8 mouse cellular contexts compared by ENCODE assay signal in the genomic region with DNA sequence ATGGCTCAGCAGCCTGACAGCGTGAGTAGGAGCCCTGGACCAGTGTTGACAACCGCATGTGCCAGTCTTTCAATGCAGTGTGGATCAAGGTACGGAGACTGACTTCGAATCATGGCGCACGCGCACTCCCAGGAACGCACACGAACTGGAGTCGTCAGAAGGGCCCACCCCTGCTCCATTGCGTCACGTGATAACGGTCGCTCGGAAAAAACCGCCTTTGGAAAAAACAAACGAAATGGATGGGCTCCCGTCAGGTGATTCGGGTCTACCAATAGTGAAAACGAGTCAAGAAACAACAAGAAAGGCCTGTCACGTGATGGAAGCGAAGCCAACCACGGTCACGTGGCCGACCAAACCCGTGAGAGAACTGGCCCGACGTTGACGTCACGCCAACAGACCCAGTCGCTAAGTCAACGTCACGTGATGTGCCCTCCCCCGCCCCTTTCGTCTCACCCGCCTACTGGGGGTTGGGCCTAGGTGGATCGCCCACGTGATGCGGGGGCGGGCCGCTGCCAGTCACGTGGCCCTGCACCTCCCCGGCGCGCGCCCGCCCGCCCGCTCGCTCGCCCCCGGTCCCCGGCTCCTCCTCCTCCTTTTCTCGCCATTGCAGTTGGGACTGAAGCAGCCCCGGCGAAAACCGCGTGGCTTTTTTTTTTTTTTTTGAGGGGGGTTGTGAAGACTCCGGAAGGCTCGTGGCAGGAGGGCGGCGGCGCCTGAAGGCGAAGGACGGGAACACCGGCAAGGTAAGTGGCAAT. TPM values are rescaled to one million over a fixed set of nuclear protein-coding genes. Genes with fewer than 3 reads are reported as not detected.
DNase-seq lines count a peak whose midpoint lies in the region; ATAC-seq and TF ChIP-seq lines count a peak whose summit lies in the region.

A gene (plus strand): TSS at position 515 of the 755 bp plus-strand sequence.

- peaks cover 6% of the 10 kb centered on the region; the same call in 1 of the 2 replicates for H3K36me3 ChIP-seq in kidney, embryonic 14.5 days (ENCODE audit: control insufficient read depth, insufficient read depth, low read length)
- peaks cover 10% of the 10 kb centered on the region for H3K36me3 ChIP-seq in limb, embryonic 15.5 days

- WGBS in kidney, embryonic 14.5 days, result under 1% methylated on average over 60 of the region's 66 CpGs
- under 1% methylated on average over 63 of the region's 66 CpGs for WGBS in limb, embryonic 15.5 days

- peak within 1 kb of the TSS; percentile 83 for H3K4me3 ChIP-seq in bone marrow macrophage, adult 2 months (ENCODE audit: insufficient read depth, low read length)
- H3K4me3 ChIP-seq in embryonic fibroblast, embryonic 13.5 days (ENCODE audit: insufficient read depth, low read length), result peak within 1 kb of the TSS; percentile 83
- peak within 1 kb of the TSS; percentile 97 for H3K4me3 ChIP-seq in kidney, embryonic 14.5 days (ENCODE audit: low read length)
- H3K4me3 ChIP-seq in limb, embryonic 15.5 days, result peak within 1 kb of the TSS; percentile 82

- H3K27me3 ChIP-seq in kidney, embryonic 14.5 days (ENCODE audit: control insufficient read depth, insufficient read depth, low read length), result no peaks in the 10 kb centered on the region; the same call in 1 of the 2 replicates
- H3K27me3 ChIP-seq in limb, embryonic 15.5 days, result no peaks in the 10 kb centered on the region

- peak within 1 kb of the TSS; percentile 93 for H3K9ac ChIP-seq in kidney, embryonic 14.5 days (ENCODE audit: low read depth, low read length)
- peak within 1 kb of the TSS; percentile 78 for H3K9ac ChIP-seq in limb, embryonic 15.5 days

- H3K27ac ChIP-seq in bone marrow macrophage, adult 2 months (ENCODE audit: insufficient read depth, low read depth, low read length), result peak within 1 kb of the TSS; percentile 64
- H3K27ac ChIP-seq in embryonic fibroblast, embryonic 13.5 days (ENCODE audit: insufficient read depth, low read length), result peak within 1 kb of the TSS; percentile 56
- peak within 1 kb of the TSS; percentile 91 for H3K27ac ChIP-seq in kidney, embryonic 14.5 days (ENCODE audit: low read depth, low read length)
- peak within 1 kb of the TSS; percentile 91 for H3K27ac ChIP-seq in limb, embryonic 15.5 days

- no peak for TF ChIP-seq CTCF in bone marrow macrophage, adult 2 months (IDR thresholded peaks at IDR 0.05; ENCODE audit: low read depth, low read length)
- TF ChIP-seq CTCF in embryonic fibroblast, embryonic 13.5 days (IDR thresholded peaks at IDR 0.05; ENCODE audit: borderline replicate concordance, insufficient read depth, low read length), result no peak

- peak; percentile 96 for DNase-seq in A20 (ENCODE audit: low read depth, low spot score)
- DNase-seq in heart, adult 9 months (ENCODE audit: low spot score in 2 of 2), result peak; percentile 100
- DNase-seq in monocyte, adult 2 months (ENCODE audit: low read depth in 1 of 2, low spot score in 2 of 2), result peak; percentile 99 to 100
- peak; percentile 99 to 100 for DNase-seq in spleen, postnatal 36 days (ENCODE audit: low spot score in 2 of 2)

- H3K4me2 ChIP-seq in kidney, embryonic 14.5 days (replicated peaks; ENCODE audit: low read depth, low read length), result peak within 1 kb of the TSS; percentile 70
- H3K4me2 ChIP-seq in limb, embryonic 15.5 days, result peak within 1 kb of the TSS; percentile 67

- ATAC-seq in kidney, embryonic 14.5 days (ENCODE audit: low FRiP score, low TSS enrichment), result peak; percentile 88
- ATAC-seq in limb, embryonic 15.5 days (ENCODE audit: insufficient number of reproducible peaks, low FRiP score, low TSS enrichment, low read depth), result peak; percentile 93

- no peaks in the 10 kb centered on the region for H3K9me3 ChIP-seq in kidney, embryonic 14.5 days (ENCODE audit: control insufficient read depth, low read length)
- H3K9me3 ChIP-seq in limb, embryonic 15.5 days, result no peaks in the 10 kb centered on the region

- no peak; the same call in 1 of the 2 replicates for TF ChIP-seq POLR2A in bone marrow macrophage, adult 2 months (IDR thresholded peaks at IDR 0.05; ENCODE audit: borderline replicate concordance, low read depth, low read length)
- peak; percentile 90 for TF ChIP-seq POLR2A in embryonic fibroblast, embryonic 13.5 days (IDR thresholded peaks at IDR 0.05; ENCODE audit: low read depth, low read length)

- H3K4me1 ChIP-seq in bone marrow macrophage, adult 2 months (ENCODE audit: control insufficient read depth, insufficient read depth, low read length), result peaks cover 17% of the 10 kb centered on the region
- no peaks in the 10 kb centered on the region for H3K4me1 ChIP-seq in embryonic fibroblast, embryonic 13.5 days (ENCODE audit: control insufficient read depth, insufficient read depth, low read length)
- peaks cover 5% of the 10 kb centered on the region; the same call in 1 of the 2 replicates for H3K4me1 ChIP-seq in kidney, embryonic 14.5 days (ENCODE audit: control insufficient read depth, insufficient read depth, low read length)
- peaks cover 13% of the 10 kb centered on the region for H3K4me1 ChIP-seq in limb, embryonic 15.5 days

RNA-seq across cellular contexts. Expression of the gene that starts here (rescaled TPM):
- polyA plus RNA-seq in bone marrow macrophage, adult 2 months (2012; ENCODE audit: insufficient read depth, insufficient read length, missing spikeins), result 33.3 and 42.9 TPM in 2 replicates
- polyA plus RNA-seq in embryonic fibroblast, embryonic 13.5 days (2011; ENCODE audit: insufficient read length, low read depth, missing spikeins), result 80.9 and 94.0 TPM in 2 replicates
- 122 and 235 TPM in 2 replicates for polyA plus RNA-seq in kidney, embryonic 14.5 days (2014; fragmentation: Nextera tagmentation; extraction: Ambion mirVana)
- 169 and 174 TPM in 2 replicates for polyA plus RNA-seq in limb, embryonic 15.5 days (2015; fragmentation: Nextera tagmentation; extraction: Ambion mirVana)

Comparison
In these comparisons a context has a peak if more than half of its experiments do, and no peak if none do; other contexts are left out.
1. Peak in every context shown above with its lines: DNase-seq, ATAC-seq, H3K4me3 ChIP-seq and H3K27ac ChIP-seq.